Mouse (Mus musculus) ES-E14 (cell line): ENCODE measurements around the gene Slc25a19. TPM values are rescaled to one million over a fixed set of nuclear protein-coding genes. Genes with fewer than 3 reads are reported as not detected.

ENCODE experiments used
- DNase-seq: peaks from one replicate; pipeline ENCODE4 v3.0.0-alpha.2; 2013; ENCODE audit warnings: low read depth, low spot score
- H3K27ac ChIP-seq: 2 replicates; pipeline ENCODE4 v1.5.1; 2012; ENCODE audit warnings: low read depth, mild to moderate bottlenecking, low read length, moderate library complexity, mixed read lengths; ENCODE audit not compliant: poor library complexity, insufficient read depth, severe bottlenecking
- H3K36me3 ChIP-seq: 2 replicates; pipeline ENCODE4 v1.6.1; 2012; ENCODE audit warnings: mild to moderate bottlenecking, low read length, moderate library complexity, mixed read lengths; ENCODE audit not compliant: control insufficient read depth, poor library complexity, insufficient read depth, severe bottlenecking
- H3K4me1 ChIP-seq, 2 experiments: fragments of 150-350 bp in 1 of 2; sonication (generic) in 1 of 2; 2 replicates each; pipeline ENCODE4 v1.6.1; 2012; ENCODE audit warnings: low read length in 2 of 2, mild to moderate bottlenecking in 1 of 2, mixed read lengths in 1 of 2; ENCODE audit not compliant: control insufficient read depth in 2 of 2, insufficient read depth in 2 of 2, poor library complexity in 1 of 2
- H3K4me3 ChIP-seq, 2 experiments: fragments of 150-350 bp in 1 of 2; sonication (generic) in 1 of 2; 2 replicates each; pipeline ENCODE4 v1.5.1; 2012; ENCODE audit warnings: low read length in 2 of 2, low read depth in 1 of 2, mild to moderate bottlenecking in 1 of 2, mixed read lengths in 1 of 2; ENCODE audit not compliant: insufficient read depth in 1 of 2, poor library complexity in 1 of 2, severe bottlenecking in 1 of 2
- H3K9ac ChIP-seq: 2 replicates; pipeline ENCODE4 v1.6.1; 2012; ENCODE audit warnings: low read depth, mild to moderate bottlenecking, low read length, mixed read lengths; ENCODE audit not compliant: poor library complexity, insufficient read depth, severe bottlenecking
- H3K9me3 ChIP-seq: fragments of 150-350 bp; sonication (generic); 2 replicates; pipeline ENCODE4 v1.6.1; 2012; ENCODE audit warnings: low read depth, mild to moderate bottlenecking, low read length; ENCODE audit not compliant: control insufficient read depth, insufficient read depth
- CHD2 ChIP-seq: IDR thresholded peaks from 2 replicates; pipeline ENCODE4 v1.6.1; 2014; ENCODE audit warnings: mild to moderate bottlenecking, low read depth, low read length, inconsistent platforms
- HCFC1 ChIP-seq: IDR thresholded peaks from 2 replicates; pipeline ENCODE4 v1.6.1; 2012; ENCODE audit warnings: low read length, inconsistent platforms, borderline replicate concordance; ENCODE audit not compliant: insufficient read depth
- MAFK ChIP-seq: IDR thresholded peaks from 2 replicates; pipeline ENCODE4 v1.6.1; 2014; ENCODE audit warnings: mild to moderate bottlenecking, low read depth, low read length, inconsistent platforms; ENCODE audit not compliant: insufficient read depth
- ZC3H11A ChIP-seq: IDR thresholded peaks from 2 replicates; pipeline ENCODE4 v1.6.1; 2012; ENCODE audit warnings: low read depth, mild to moderate bottlenecking, inconsistent platforms, low read length, borderline replicate concordance
- ZNF384 ChIP-seq: IDR thresholded peaks from 2 replicates; pipeline ENCODE4 v1.6.1; 2012; ENCODE audit warnings: low read depth, low read length, inconsistent platforms
- in situ Hi-C, 2 experiments: fragments of 600-800 bp; cut with MboI; formaldehyde crosslinking; loops; one replicate each; pipeline ENCODE4 v1.15.1; 2025; ENCODE audit warnings: low sequenced_read_pairs in 2 of 2, inconsistent platforms in 1 of 2; ENCODE audit not compliant: unreplicated experiment in 2 of 2
- total RNA-seq: library from RNA; depleted of rRNA; stranded (reverse); fragments of 300-350 nt; gene quantifications from 2 replicates; pipeline ENCODE4 v1.2.3, GENCODE M21; 2012

The Slc25a19 gene
- total RNA-seq, 1 experiment: 23.6 TPM

DNA sequence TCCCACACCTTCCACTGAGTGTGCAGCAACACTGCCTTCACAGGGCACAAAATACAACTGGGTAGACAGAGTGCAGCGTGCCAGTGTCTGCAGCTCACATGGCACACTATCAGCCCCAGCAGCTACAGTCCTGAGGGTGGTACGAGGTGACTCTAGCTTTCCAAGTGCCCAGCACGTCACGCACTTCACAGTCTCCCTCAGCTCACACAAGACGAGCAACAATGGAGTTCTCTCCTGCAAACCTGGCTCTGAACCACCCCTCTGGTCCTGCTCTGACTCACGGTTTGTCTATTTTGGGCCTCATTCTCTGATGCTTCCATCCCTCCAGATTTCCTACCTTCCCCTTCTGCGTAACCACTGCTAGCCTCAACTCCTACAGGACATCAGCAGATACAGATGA lies 28.4 kb downstream of the Slc25a19 start:
- no peak overlapping the region for H3K4me3 ChIP-seq
- TF ChIP-seq MAFK: no peak
- TF ChIP-seq HCFC1: no peak
- H3K4me1 ChIP-seq: peaks cover 2 to 3% of the 10 kb centered on the region in 2 experiments; a peak in 1 of 4 replicates
- peaks cover 12% of the 10 kb centered on the region for H3K36me3 ChIP-seq
- in situ Hi-C loops: no loop called here
- H3K9me3 ChIP-seq: no peaks in the 10 kb centered on the region
- no peak overlapping the region for H3K9ac ChIP-seq
- DNase-seq: no peak
- H3K27ac ChIP-seq: no peak overlapping the region

DNA sequence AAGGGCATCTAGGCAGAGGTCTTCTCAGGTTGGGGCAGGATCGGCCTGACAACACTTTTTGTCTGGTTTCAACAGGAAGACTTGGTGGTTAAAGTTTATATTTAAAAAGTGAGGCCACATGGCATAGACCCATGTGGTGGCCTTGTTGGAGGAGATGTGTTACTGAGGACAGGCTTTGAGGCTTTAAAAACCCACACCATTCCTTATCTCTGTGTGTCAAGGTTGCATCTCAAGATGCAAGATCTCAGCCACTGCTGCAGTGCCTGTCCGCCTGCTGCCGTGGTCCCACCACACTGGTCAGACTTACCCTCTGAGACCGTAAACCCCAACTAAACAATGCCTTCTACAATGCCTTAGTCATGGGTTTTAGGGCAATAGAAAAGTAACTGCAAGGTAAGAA lies 29.8 kb downstream of the Slc25a19 start:
- Histone ChIP-seq H3K36me3 (peaks cover 25% of the 10 kb centered on the region), H3K9me3 (no peaks in the 10 kb centered on the region), H3K9ac (no peak overlapping the region), H3K4me1 (peaks cover 2 to 3% of the 10 kb centered on the region in 2 experiments; a peak in 1 of 4 replicates), H3K27ac (no peak overlapping the region), H3K4me3 (no peak overlapping the region)
- TF ChIP-seq ZNF384 (no peak), HCFC1 (no peak), MAFK (no peak), ZC3H11A (no peak), CHD2 (no peak)
- in situ Hi-C loops: no loop called here
- DNase-seq: no peak

DNA sequence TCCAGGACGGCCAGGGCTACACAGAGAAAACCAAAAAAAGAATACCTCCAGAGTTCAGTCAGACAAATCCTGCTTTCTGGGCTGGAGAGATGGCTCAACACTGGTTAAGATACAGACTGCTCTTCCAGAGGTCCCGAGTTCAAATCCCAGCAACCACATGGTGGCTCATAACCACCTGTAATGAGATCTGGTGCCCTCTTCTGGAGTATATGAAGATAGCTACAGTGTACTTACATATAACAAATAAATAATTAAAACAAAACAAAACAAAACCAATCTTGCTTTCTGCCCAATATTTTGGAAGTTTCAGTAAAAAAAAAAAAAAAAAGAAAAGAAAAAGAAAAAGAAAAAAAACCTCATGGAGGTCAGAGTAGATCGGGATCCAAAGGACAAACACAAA lies 32.9 kb downstream of the Slc25a19 start:
- Histone ChIP-seq H3K9ac (no peak overlapping the region), H3K9me3 (no peaks in the 10 kb centered on the region), H3K27ac (no peak overlapping the region), H3K36me3 (peaks cover 41% of the 10 kb centered on the region), H3K4me1 (peaks cover 0 to 9% of the 10 kb centered on the region in 2 experiments; a peak in 2 of 4 replicates), H3K4me3 (no peak overlapping the region)
- TF ChIP-seq ZNF384: no peak
- no peak for TF ChIP-seq ZC3H11A
- no peak for TF ChIP-seq CHD2
- no peak for TF ChIP-seq MAFK
- TF ChIP-seq HCFC1: no peak
- in situ Hi-C loops: no loop called here
- DNase-seq: no peak

DNA sequence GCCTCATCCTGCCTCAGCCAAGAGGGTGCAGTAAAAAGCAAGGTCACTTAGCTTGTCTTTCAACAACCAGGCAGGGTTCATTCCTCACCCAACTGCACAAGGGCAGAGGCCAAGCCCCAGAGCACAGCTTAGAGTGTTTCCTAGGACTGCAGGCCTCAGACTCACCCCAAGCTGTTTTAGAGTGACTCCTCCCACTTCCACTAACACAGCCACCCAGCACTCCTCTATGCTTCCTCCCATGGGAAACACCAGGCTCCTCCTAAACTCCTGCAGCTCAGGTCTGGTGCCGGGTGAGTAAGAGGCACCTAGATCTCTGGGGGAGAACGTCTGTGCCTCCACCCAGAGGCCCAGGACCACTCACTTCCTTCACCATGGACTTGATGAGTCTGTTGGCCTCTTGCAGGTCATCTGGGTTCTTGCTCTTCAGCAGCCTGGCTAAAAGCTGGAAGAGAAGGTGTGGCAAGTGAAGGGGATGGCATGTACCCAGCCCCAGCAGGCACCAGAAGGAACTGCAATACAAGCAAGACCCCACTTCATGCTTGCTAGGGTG lies 37.5 kb downstream of the Slc25a19 start:
- no peak overlapping the region; the same call in 1 of the 2 replicates for H3K27ac ChIP-seq

DNA sequence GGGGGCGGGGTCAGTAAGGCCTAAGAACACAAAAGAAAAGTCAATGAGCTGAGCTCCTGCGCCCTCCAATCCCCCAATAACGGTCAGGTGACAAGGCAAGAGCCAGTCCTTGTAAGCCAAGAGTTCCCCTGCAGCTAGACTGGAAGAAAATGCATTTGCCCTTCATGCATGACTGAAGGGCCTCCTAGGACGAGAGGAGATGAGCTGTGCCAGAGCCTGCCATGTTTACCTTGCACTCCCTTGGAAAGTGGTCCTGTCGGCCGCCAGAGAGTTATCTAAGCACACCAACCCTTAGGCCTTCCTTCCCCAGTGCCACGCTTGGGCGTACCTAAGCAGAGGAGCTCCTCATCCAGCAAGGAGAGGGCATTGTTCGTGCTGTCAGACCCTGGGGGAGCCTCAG lies 40.1 kb downstream of the Slc25a19 start:
- no peak for DNase-seq
- no peak for TF ChIP-seq CHD2
- Histone ChIP-seq H3K4me1 (peaks cover 4 to 13% of the 10 kb centered on the region in 2 experiments; a peak in 3 of 4 replicates), H3K36me3 (peaks cover 77% of the 10 kb centered on the region), H3K9me3 (no peaks in the 10 kb centered on the region), H3K27ac (peak overlapping the region; percentile 29; the same call in 1 of the 2 replicates), H3K4me3 (no peak overlapping the region), H3K9ac (no peak overlapping the region)
- in situ Hi-C loops: no loop called here

More for the DNA sequence above, 37.5 kb downstream of the Slc25a19 start:
- H3K36me3 ChIP-seq: peaks cover 74% of the 10 kb centered on the region
- no peak overlapping the region for H3K4me3 ChIP-seq
- no peaks in the 10 kb centered on the region for H3K9me3 ChIP-seq
- in situ Hi-C loops: no loop called here
- DNase-seq: no peak
- peaks cover 4 to 13% of the 10 kb centered on the region in 2 experiments; a peak in 3 of 4 replicates for H3K4me1 ChIP-seq
- no peak overlapping the region for H3K9ac ChIP-seq
- TF ChIP-seq ZC3H11A (no peak), ZNF384 (no peak), MAFK (no peak), CHD2 (no peak), HCFC1 (no peak)
